Mouse (Mus musculus): ENCODE measurements at regions not wholly inside any gene's neighbourhood (a gene's known extent, or its start where the extent isn't known, plus 50 kb on each side); places are given as distances from the start of the nearest gene placed in this dataset.
"Not testable (repeated sequence)": the region's sequence is repeated elsewhere in the genome, so short reads cannot be mapped to it uniquely, and the experiment has no call there.

GRCm38 (mm10) chr14:76945626-76946025, 90.9 kb upstream of the Ccdc122 start:
- WGBS: 68% methylated on average over 6 of the region's 6 CpGs
- Histone ChIP-seq H3K4me3 (ENCODE audit: low read depth, low read length) (no peak overlapping the region), H3K9me3 (ENCODE audit: control insufficient read depth, low read length) (no peaks in the 10 kb centered on the region), H3K36me3 (ENCODE audit: control insufficient read depth, insufficient read depth, low read length) (no peaks in the 10 kb centered on the region), H3K9ac (ENCODE audit: low read depth, low read length) (no peak overlapping the region), H3K27me3 (replicated peaks; ENCODE audit: control insufficient read depth, insufficient read depth, low read length) (no peaks in the 10 kb centered on the region), H3K27ac (ENCODE audit: low read depth, low read length) (no peak overlapping the region), H3K4me1 (replicated peaks; ENCODE audit: control insufficient read depth, insufficient read depth, low read length) (no peaks in the 10 kb centered on the region), H3K4me2 (no peak overlapping the region)
- ATAC-seq (replicated peaks; ENCODE audit: low FRiP score) (no peak), DNase-seq (ENCODE audit: low spot score) (no peak)

GRCm38 (mm10) chr14:76941474-76942212, 94.9 kb upstream of the Ccdc122 start:
- Histone ChIP-seq H3K36me3 (ENCODE audit: control insufficient read depth, insufficient read depth, low read length) (no peaks in the 10 kb centered on the region), H3K27ac (ENCODE audit: low read depth, low read length) (no peak overlapping the region), H3K4me3 (ENCODE audit: low read depth, low read length) (no peak overlapping the region), H3K9me3 (ENCODE audit: control insufficient read depth, low read length) (no peaks in the 10 kb centered on the region), H3K4me2 (no peak overlapping the region), H3K9ac (ENCODE audit: low read depth, low read length) (no peak overlapping the region), H3K4me1 (replicated peaks; ENCODE audit: control insufficient read depth, insufficient read depth, low read length) (no peaks in the 10 kb centered on the region), H3K27me3 (replicated peaks; ENCODE audit: control insufficient read depth, insufficient read depth, low read length) (no peaks in the 10 kb centered on the region)
- 78% methylated on average over 10 of the region's 10 CpGs for WGBS
- DNase-seq (ENCODE audit: low spot score) (no peak), ATAC-seq (replicated peaks; ENCODE audit: low FRiP score) (no peak)

GRCm38 (mm10) chr14:76940507-76940906, 96.1 kb upstream of the Ccdc122 start:
- no peak overlapping the region for H3K9ac ChIP-seq (ENCODE audit: low read depth, low read length)
- no peaks in the 10 kb centered on the region for H3K27me3 ChIP-seq (replicated peaks; ENCODE audit: control insufficient read depth, insufficient read depth, low read length)
- DNase-seq (ENCODE audit: low spot score): no peak
- H3K4me2 ChIP-seq: no peak overlapping the region
- no peaks in the 10 kb centered on the region for H3K36me3 ChIP-seq (ENCODE audit: control insufficient read depth, insufficient read depth, low read length)
- ATAC-seq (replicated peaks; ENCODE audit: low FRiP score): no peak
- H3K9me3 ChIP-seq (ENCODE audit: control insufficient read depth, low read length): no peaks in the 10 kb centered on the region
- no peak overlapping the region for H3K4me3 ChIP-seq (ENCODE audit: low read depth, low read length)
- no peaks in the 10 kb centered on the region for H3K4me1 ChIP-seq (replicated peaks; ENCODE audit: control insufficient read depth, insufficient read depth, low read length)
- no peak overlapping the region for H3K27ac ChIP-seq (ENCODE audit: low read depth, low read length)
- WGBS: 90% methylated on average over 4 of the region's 4 CpGs

- no peak for DNase-seq (ENCODE audit: low spot score)
- ATAC-seq (replicated peaks; ENCODE audit: low FRiP score): no peak
- Histone ChIP-seq H3K27me3 (replicated peaks; ENCODE audit: control insufficient read depth, insufficient read depth, low read length) (no peaks in the 10 kb centered on the region), H3K4me1 (replicated peaks; ENCODE audit: control insufficient read depth, insufficient read depth, low read length) (no peaks in the 10 kb centered on the region), H3K4me2 (no peak overlapping the region), H3K27ac (ENCODE audit: low read depth, low read length) (no peak overlapping the region), H3K9ac (ENCODE audit: low read depth, low read length) (no peak overlapping the region), H3K9me3 (ENCODE audit: control insufficient read depth, low read length) (no peaks in the 10 kb centered on the region), H3K36me3 (ENCODE audit: control insufficient read depth, insufficient read depth, low read length) (no peaks in the 10 kb centered on the region), H3K4me3 (ENCODE audit: low read depth, low read length) (no peak overlapping the region)
- WGBS: 80% methylated on average over 1 of the region's 1 CpGs
Observed at GRCm38 (mm10) chr14:76936671-76937070, 99.9 kb upstream of the Ccdc122 start.

- H3K4me2 ChIP-seq; H3K27ac ChIP-seq (ENCODE audit: low read depth, low read length); DNase-seq (ENCODE audit: low spot score); H3K27me3 ChIP-seq (replicated peaks; ENCODE audit: control insufficient read depth, insufficient read depth, low read length); H3K4me1 ChIP-seq (replicated peaks; ENCODE audit: control insufficient read depth, insufficient read depth, low read length); H3K9ac ChIP-seq (ENCODE audit: low read depth, low read length); H3K4me3 ChIP-seq (ENCODE audit: low read depth, low read length); H3K9me3 ChIP-seq (ENCODE audit: control insufficient read depth, low read length); ATAC-seq (replicated peaks; ENCODE audit: low FRiP score); H3K36me3 ChIP-seq (ENCODE audit: control insufficient read depth, insufficient read depth, low read length): not testable (repeated sequence)
- 66% methylated on average over 4 of the region's 4 CpGs for WGBS
Observed at GRCm38 (mm10) chr14:76936051-76936450, 100.5 kb upstream of the Ccdc122 start.

- Histone ChIP-seq H3K27ac (ENCODE audit: low read depth, low read length) (no peak overlapping the region), H3K27me3 (replicated peaks; ENCODE audit: control insufficient read depth, insufficient read depth, low read length) (no peaks in the 10 kb centered on the region), H3K36me3 (ENCODE audit: control insufficient read depth, insufficient read depth, low read length) (no peaks in the 10 kb centered on the region), H3K4me1 (replicated peaks; ENCODE audit: control insufficient read depth, insufficient read depth, low read length) (no peaks in the 10 kb centered on the region), H3K4me3 (ENCODE audit: low read depth, low read length) (no peak overlapping the region), H3K4me2 (no peak overlapping the region), H3K9ac (ENCODE audit: low read depth, low read length) (no peak overlapping the region), H3K9me3 (ENCODE audit: control insufficient read depth, low read length) (no peaks in the 10 kb centered on the region)
- ATAC-seq (replicated peaks; ENCODE audit: low FRiP score) (no peak), DNase-seq (ENCODE audit: low spot score) (no peak)
- WGBS: 73% methylated on average over 2 of the region's 2 CpGs
Observed at GRCm38 (mm10) chr14:76935453-76935852, 101.1 kb upstream of the Ccdc122 start.

- no peak overlapping the region for H3K27ac ChIP-seq (ENCODE audit: low read depth, low read length)
- DNase-seq (ENCODE audit: low spot score) (no peak), ATAC-seq (replicated peaks; ENCODE audit: low FRiP score) (no peak)
- no peak overlapping the region for H3K9ac ChIP-seq (ENCODE audit: low read depth, low read length)
- no peaks in the 10 kb centered on the region for H3K27me3 ChIP-seq (replicated peaks; ENCODE audit: control insufficient read depth, insufficient read depth, low read length)
- H3K4me1 ChIP-seq (replicated peaks; ENCODE audit: control insufficient read depth, insufficient read depth, low read length): no peaks in the 10 kb centered on the region
- H3K9me3 ChIP-seq (ENCODE audit: control insufficient read depth, low read length): no peaks in the 10 kb centered on the region
- no peaks in the 10 kb centered on the region for H3K36me3 ChIP-seq (ENCODE audit: control insufficient read depth, insufficient read depth, low read length)
- no peak overlapping the region for H3K4me3 ChIP-seq (ENCODE audit: low read depth, low read length)
- no peak overlapping the region for H3K4me2 ChIP-seq
- 84% methylated on average over 6 of the region's 6 CpGs for WGBS
Observed at GRCm38 (mm10) chr14:76932890-76933289, 103.7 kb upstream of the Ccdc122 start.

GRCm38 (mm10) chr14:76931398-76931797, 105.2 kb upstream of the Ccdc122 start:
- H3K4me1 ChIP-seq (replicated peaks; ENCODE audit: control insufficient read depth, insufficient read depth, low read length): no peaks in the 10 kb centered on the region
- DNase-seq (ENCODE audit: low spot score): no peak
- H3K4me3 ChIP-seq (ENCODE audit: low read depth, low read length): no peak overlapping the region
- no peaks in the 10 kb centered on the region for H3K36me3 ChIP-seq (ENCODE audit: control insufficient read depth, insufficient read depth, low read length)
- H3K9me3 ChIP-seq (ENCODE audit: control insufficient read depth, low read length): no peaks in the 10 kb centered on the region
- no peak overlapping the region for H3K9ac ChIP-seq (ENCODE audit: low read depth, low read length)
- no peaks in the 10 kb centered on the region for H3K27me3 ChIP-seq (replicated peaks; ENCODE audit: control insufficient read depth, insufficient read depth, low read length)
- H3K4me2 ChIP-seq: no peak overlapping the region
- no peak overlapping the region for H3K27ac ChIP-seq (ENCODE audit: low read depth, low read length)
- 68% methylated on average over 1 of the region's 1 CpGs for WGBS
- ATAC-seq (replicated peaks; ENCODE audit: low FRiP score): no peak

GRCm38 (mm10) chr14:76929562-76929961, 107.0 kb upstream of the Ccdc122 start:
- no peaks in the 10 kb centered on the region for H3K4me1 ChIP-seq (replicated peaks; ENCODE audit: control insufficient read depth, insufficient read depth, low read length)
- no peak overlapping the region for H3K4me3 ChIP-seq (ENCODE audit: low read depth, low read length)
- H3K9ac ChIP-seq (ENCODE audit: low read depth, low read length): no peak overlapping the region
- WGBS: 56% methylated on average over 3 of the region's 3 CpGs
- DNase-seq (ENCODE audit: low spot score): no peak
- H3K27ac ChIP-seq (ENCODE audit: low read depth, low read length): no peak overlapping the region
- ATAC-seq (replicated peaks; ENCODE audit: low FRiP score): no peak
- H3K36me3 ChIP-seq (ENCODE audit: control insufficient read depth, insufficient read depth, low read length): no peaks in the 10 kb centered on the region
- H3K9me3 ChIP-seq (ENCODE audit: control insufficient read depth, low read length): no peaks in the 10 kb centered on the region
- H3K27me3 ChIP-seq (replicated peaks; ENCODE audit: control insufficient read depth, insufficient read depth, low read length): no peaks in the 10 kb centered on the region
- H3K4me2 ChIP-seq: no peak overlapping the region

Measured in liver, embryonic 11.5 days (tissue).